Mouse (Mus musculus) G1E-ER4 (cell line): ENCODE data around the gene Muc3a. TPM values are rescaled to one million over a fixed set of nuclear protein-coding genes. Genes with fewer than 3 reads are reported as not detected.

Source experiments
- GATA1 ChIP-seq: IDR thresholded peaks from one replicate; pipeline ENCODE4 v1.8.0; 2012; ENCODE audit warnings: low read length, inconsistent platforms
- polyA plus RNA-seq: library from polyadenylated mRNA; stranded (reverse); fragments of >175 nt; gene quantifications from 2 replicates; pipeline ENCODE4 v1.2.3, GENCODE M21; 2012

The Muc3a gene
- not detected in 2 replicates for polyA plus RNA-seq

- no peak for TF ChIP-seq GATA1
Observed at GRCm38 (mm10) chr5:137212289-137212688, at the start of gene Muc3a. Gene Muc3a (minus strand): TSS chr5:137212389.

- TF ChIP-seq GATA1 = no peak
Observed at GRCm38 (mm10) chr5:137211114-137211829, 917 bp downstream of the Muc3a start.

GRCm38 (mm10) chr5:137210689-137211088 is 1.5 kb downstream of the Muc3a start:
- TF ChIP-seq GATA1 = no peak

- TF ChIP-seq GATA1 = no peak
Observed at GRCm38 (mm10) chr5:137205301-137205700, 6.9 kb downstream of the Muc3a start.

- no peak for TF ChIP-seq GATA1
Observed at GRCm38 (mm10) chr5:137194488-137195120, 17.6 kb downstream of the Muc3a start.

- no peak for TF ChIP-seq GATA1
Observed at GRCm38 (mm10) chr5:137193279-137193952, 18.8 kb downstream of the Muc3a start.

GRCm38 (mm10) chr5:137189326-137189725 is 22.9 kb downstream of the Muc3a start:
- no peak for TF ChIP-seq GATA1

- no peak for TF ChIP-seq GATA1
Observed at GRCm38 (mm10) chr5:137185362-137185761, 26.8 kb downstream of the Muc3a start.

- TF ChIP-seq GATA1 = no peak
Observed at GRCm38 (mm10) chr5:137179646-137180374, 32.4 kb downstream of the Muc3a start.

- no peak for TF ChIP-seq GATA1
Observed at GRCm38 (mm10) chr5:137173967-137174366, 38.2 kb downstream of the Muc3a start.

GRCm38 (mm10) chr5:137172591-137172990 is 39.6 kb downstream of the Muc3a start:
- no peak for TF ChIP-seq GATA1

- TF ChIP-seq GATA1 = no peak
Observed at GRCm38 (mm10) chr5:137171478-137171877, 40.7 kb downstream of the Muc3a start.

- no peak for TF ChIP-seq GATA1
Observed at GRCm38 (mm10) chr5:137170836-137171380, 41.3 kb downstream of the Muc3a start.

GRCm38 (mm10) chr5:137167539-137167938 is 44.6 kb downstream of the Muc3a start:
- TF ChIP-seq GATA1 = no peak

- no peak for TF ChIP-seq GATA1
Observed at GRCm38 (mm10) chr5:137166012-137166411, 46.2 kb downstream of the Muc3a start.
